Mouse (Mus musculus) lung, postnatal 0 days (tissue): Measurements from ENCODE around the gene Cfap299.

Experiments
- CTCF ChIP-seq: IDR thresholded peaks from 2 replicates; pipeline ENCODE4 v1.5.1; 2016; ENCODE audit warnings: antibody characterized with exemption, mild to moderate bottlenecking
- EP300 ChIP-seq: IDR thresholded peaks from 2 replicates; pipeline ENCODE4 v1.6.1; 2016; ENCODE audit warnings: antibody characterized with exemption, mild to moderate bottlenecking, control low read depth

- no peak for TF ChIP-seq CTCF
- TF ChIP-seq EP300, result peak; percentile 38
Measured at GRCm38 (mm10) chr5:98815269-98815668, 486.2 kb downstream of the Cfap299 start.
